Comparison of ENCODE assay signal across 9 mouse cellular contexts in the genomic region with DNA sequence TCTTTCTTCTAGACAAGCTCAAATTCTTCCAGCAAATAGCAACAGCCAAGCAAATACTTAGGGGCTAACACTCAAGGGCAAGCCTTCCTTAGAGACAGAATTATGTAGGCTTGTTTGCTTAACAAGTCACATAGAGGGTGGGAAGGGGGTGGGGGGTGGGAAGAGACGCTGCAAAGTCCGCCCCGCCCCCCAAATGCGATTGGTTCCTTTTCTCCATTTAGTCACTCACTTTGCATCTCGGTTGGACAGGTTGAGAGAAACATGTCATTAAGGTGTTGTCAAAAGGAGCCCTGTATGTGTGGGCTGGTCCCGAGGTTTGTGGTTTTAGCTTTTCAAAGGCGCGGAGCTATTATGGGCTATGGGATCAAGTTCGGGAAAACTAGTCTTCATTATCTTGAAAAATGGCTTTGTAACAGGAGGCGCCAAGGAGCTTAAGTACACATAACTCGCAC. TPM values are rescaled to one million over a fixed set of nuclear protein-coding genes. Genes with fewer than 3 reads are reported as not detected.
DNase-seq lines count a peak whose midpoint lies in the region; ATAC-seq lines count a peak whose summit lies in the region.
"Had no signal": no experiment of that assay in that cellular context is flagged by ENCODE, and none has a peak within 500 bp of the region (broad histone marks: within the 10 kb centered on the region; RNA-seq: fewer than 3 reads in every experiment).

A gene (plus strand): TSS at position 402 of the 452 bp plus-strand sequence.

- H3K36me3 ChIP-seq in heart, embryonic 14.5 days (ENCODE audit: control insufficient read depth, insufficient read depth, low read length): no peaks in the 10 kb centered on the region

- under 1% methylated on average over 11 of the region's 11 CpGs for WGBS in heart, embryonic 14.5 days
- WGBS in large intestine, adult 2 months: under 1% methylated on average over 11 of the region's 11 CpGs

- H3K9me3 ChIP-seq in heart, embryonic 14.5 days (ENCODE audit: control insufficient read depth, low read length): no peaks in the 10 kb centered on the region

- H3K4me3 ChIP-seq in heart, embryonic 14.5 days (ENCODE audit: control insufficient read depth in 1 of 2, insufficient read depth in 1 of 2, low read depth in 1 of 2, low read length in 2 of 2): peak within 1 kb of the TSS; percentile 35 to 50

- peak within 1 kb of the TSS; percentile 36; the same call in 1 of the 2 replicates for H3K9ac ChIP-seq in heart, embryonic 14.5 days (ENCODE audit: low read length)

- peaks cover 5% of the 10 kb centered on the region in 2 experiments; a peak in 3 of 4 replicates for H3K4me1 ChIP-seq in heart, embryonic 14.5 days (ENCODE audit: control insufficient read depth in 2 of 2, insufficient read depth in 2 of 2, low read length in 2 of 2)

- ATAC-seq in heart, embryonic 14.5 days (ENCODE audit: insufficient number of reproducible peaks, insufficient read depth, low FRiP score, low read depth): no peak
- peak; percentile 20; the same call in 1 of the 2 replicates for ATAC-seq in granulocyte monocyte progenitor cell, adult 5-6 weeks (replicated peaks; ENCODE audit: poor library complexity, severe bottlenecking)
- no peak for ATAC-seq in monocyte, adult 5-6 weeks (replicated peaks; ENCODE audit: insufficient number of reproducible peaks, low FRiP score, low TSS enrichment, poor library complexity, severe bottlenecking)
- ATAC-seq: Patski had no signal

- H3K27ac ChIP-seq in heart, embryonic 14.5 days (replicated peaks in 1 of 2; ENCODE audit: control insufficient read depth in 1 of 2, insufficient read depth in 1 of 2, low read depth in 2 of 2, low read length in 2 of 2): no peak within 1 kb of the TSS

- peak within 1 kb of the TSS; percentile 79 for H3K4me2 ChIP-seq in heart, embryonic 14.5 days (ENCODE audit: low read length)

- no peak for DNase-seq in heart, postnatal 10 days
- peak; percentile 70 for DNase-seq in cerebellum, adult 8-10 months
- DNase-seq in large intestine, adult 2 months (ENCODE audit: low read depth, low spot score): peak; percentile 93
- DNase-seq in lung, postnatal 10 days: peak; percentile 66
- peak; percentile 62 to 66 for DNase-seq in right cerebral cortex, adult 2 months (ENCODE audit: low spot score in 2 of 2)

- intact Hi-C loops in heart, postnatal 10 days (cut with DNase I): no loop called here

- no peaks in the 10 kb centered on the region for H3K27me3 ChIP-seq in heart, embryonic 14.5 days (ENCODE audit: control insufficient read depth, insufficient read depth, low read length)
- H3K27me3 ChIP-seq: Patski had no signal

RNA-seq across cellular contexts. Expression of the gene that starts here (rescaled TPM):
- polyA plus RNA-seq in heart, embryonic 14.5 days (2014; fragmentation: Nextera tagmentation; extraction: Ambion mirVana): 0.22 and 0.39 TPM in 2 replicates
- under 1 TPM; 0.24 to 0.45 TPM for total RNA-seq in heart, postnatal 10 days (2021)
- total RNA-seq in granulocyte monocyte progenitor cell, adult 5-6 weeks (2014; fragmentation: Nextera tagmentation): not detected in 2 replicates
- total RNA-seq in granulocyte monocyte progenitor cell, adult 5-6 weeks (2017): not detected in 2 replicates
- polyA plus RNA-seq in large intestine, adult 2 months (2012; rRNA removed): 2.6 and 7.5 TPM in 2 replicates
- not detected in 3 replicates for total RNA-seq in monocyte, adult 5-6 weeks (2017)

Comparison
In these comparisons a context has a peak if more than half of its experiments do, and no peak if none do; other contexts are left out.
1. Peak in ATAC-seq in granulocyte monocyte progenitor cell, adult 5-6 weeks; RNA of the gene not detected or under 1 TPM.
2. DNase-seq: peak in cerebellum, adult 8-10 months (single experiment), large intestine, adult 2 months (single experiment), lung, postnatal 10 days (single experiment) and right cerebral cortex, adult 2 months (2 of 2); none in heart, postnatal 10 days (0 of 2).